Mouse (Mus musculus): ENCODE results near the gene Psd.
A peak's percentile ranks its signal among the peaks of the same experiment; 100 is the strongest.

The Psd gene

GRCm38 (mm10) chr19:46326756-46327305, at the start of gene Psd:
Gene Psd (minus strand): TSS chr19:46327156.
- DNase-seq (ENCODE audit: low spot score in 2 of 2): no peak

DNA sequence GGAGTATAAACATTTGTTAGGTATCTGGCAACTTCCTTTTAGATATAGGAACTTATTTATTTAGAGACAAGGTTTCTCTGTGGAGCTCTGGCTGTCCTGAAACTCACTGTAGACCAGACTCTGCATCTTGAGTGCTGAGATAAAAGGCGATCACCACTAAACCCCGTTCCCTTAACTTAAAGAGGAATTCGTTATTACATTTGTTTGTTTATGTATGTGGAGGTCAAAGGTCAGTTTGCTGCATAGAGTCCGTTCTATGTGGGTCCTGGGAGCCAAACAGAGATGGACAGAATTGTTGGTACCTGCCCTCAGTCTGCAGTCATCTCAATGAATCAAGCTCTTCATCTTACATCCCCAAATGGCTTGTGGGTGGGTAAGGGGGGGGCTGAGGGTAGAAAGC, 48.9 kb upstream of the Psd start:
- no peak for DNase-seq (ENCODE audit: low spot score in 2 of 2)

- DNase-seq (ENCODE audit: low spot score in 2 of 2): no peak
Measured at GRCm38 (mm10) chr19:46375489-46375888, 48.5 kb upstream of the Psd start.

- no peak for DNase-seq (ENCODE audit: low spot score in 2 of 2)
Measured at GRCm38 (mm10) chr19:46374477-46375088, 47.6 kb upstream of the Psd start.

GRCm38 (mm10) chr19:46369204-46369603, 42.2 kb upstream of the Psd start:
- DNase-seq (ENCODE audit: low spot score in 2 of 2): peak in 1 of 2 experiments; percentile 27

DNA sequence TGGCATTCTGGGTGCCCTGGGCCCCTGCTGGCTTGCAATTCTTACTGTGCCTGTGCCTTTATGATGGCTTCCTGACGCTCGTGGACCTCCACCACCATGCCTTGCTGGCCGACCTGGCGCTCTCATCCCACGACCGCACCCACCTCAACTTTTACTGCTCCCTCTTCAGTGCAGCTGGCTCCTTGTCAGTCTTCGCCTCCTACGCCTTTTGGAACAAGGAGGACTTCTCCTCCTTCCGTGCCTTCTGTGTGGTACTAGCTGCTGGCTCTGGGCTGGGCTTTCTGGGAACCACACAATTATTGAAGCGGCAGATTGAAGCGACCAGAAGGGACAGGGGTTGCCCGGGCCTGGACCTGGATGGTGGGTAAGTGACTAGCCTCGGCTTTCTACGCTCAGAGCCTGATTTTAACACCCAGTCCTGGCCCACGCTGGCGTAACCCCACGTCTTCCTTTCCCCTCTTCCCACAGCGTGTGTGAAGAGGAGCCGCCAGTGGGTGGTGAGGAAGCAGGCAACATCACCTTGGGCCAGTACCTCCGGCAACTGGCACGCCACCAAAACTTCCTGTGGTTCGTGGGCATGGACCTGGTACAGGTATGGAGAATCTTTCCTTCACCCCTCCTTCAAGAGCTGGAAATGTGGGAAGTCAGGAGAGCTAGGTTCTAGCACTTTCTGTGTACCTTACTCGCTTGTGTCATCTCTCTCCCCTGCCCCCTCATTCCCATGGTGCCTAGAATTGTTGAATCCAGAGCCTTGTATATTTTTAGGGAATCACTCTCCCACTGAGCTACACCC, 41.0 kb upstream of the Psd start:
- no peak for DNase-seq (ENCODE audit: low spot score in 2 of 2)

GRCm38 (mm10) chr19:46363294-46364009, 36.5 kb upstream of the Psd start:
- no peak for DNase-seq (ENCODE audit: low spot score in 2 of 2)

DNA sequence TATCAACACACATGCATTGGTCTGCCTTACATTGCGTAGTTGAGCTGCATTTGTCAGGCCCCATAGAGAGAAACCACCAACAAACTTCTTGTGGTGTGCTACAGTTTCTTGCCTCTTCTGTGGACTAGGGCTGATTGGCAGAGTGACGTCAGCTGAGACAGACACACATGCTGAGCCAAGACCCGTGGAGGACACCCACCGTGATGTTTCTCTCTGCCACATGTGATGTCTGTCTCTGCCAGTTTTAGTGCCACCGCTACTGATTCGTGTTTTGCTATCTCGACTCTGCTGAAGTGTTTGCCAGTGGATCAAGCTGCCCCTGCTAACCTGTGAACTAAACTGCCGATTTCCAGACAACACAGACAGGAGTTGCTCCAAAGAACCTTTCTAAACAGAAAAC, 35.1 kb upstream of the Psd start:
- no peak for DNase-seq (ENCODE audit: low spot score in 2 of 2)

- no peak for DNase-seq (ENCODE audit: low spot score in 2 of 2)
Measured at GRCm38 (mm10) chr19:46358381-46358780, 31.4 kb upstream of the Psd start.

DNA sequence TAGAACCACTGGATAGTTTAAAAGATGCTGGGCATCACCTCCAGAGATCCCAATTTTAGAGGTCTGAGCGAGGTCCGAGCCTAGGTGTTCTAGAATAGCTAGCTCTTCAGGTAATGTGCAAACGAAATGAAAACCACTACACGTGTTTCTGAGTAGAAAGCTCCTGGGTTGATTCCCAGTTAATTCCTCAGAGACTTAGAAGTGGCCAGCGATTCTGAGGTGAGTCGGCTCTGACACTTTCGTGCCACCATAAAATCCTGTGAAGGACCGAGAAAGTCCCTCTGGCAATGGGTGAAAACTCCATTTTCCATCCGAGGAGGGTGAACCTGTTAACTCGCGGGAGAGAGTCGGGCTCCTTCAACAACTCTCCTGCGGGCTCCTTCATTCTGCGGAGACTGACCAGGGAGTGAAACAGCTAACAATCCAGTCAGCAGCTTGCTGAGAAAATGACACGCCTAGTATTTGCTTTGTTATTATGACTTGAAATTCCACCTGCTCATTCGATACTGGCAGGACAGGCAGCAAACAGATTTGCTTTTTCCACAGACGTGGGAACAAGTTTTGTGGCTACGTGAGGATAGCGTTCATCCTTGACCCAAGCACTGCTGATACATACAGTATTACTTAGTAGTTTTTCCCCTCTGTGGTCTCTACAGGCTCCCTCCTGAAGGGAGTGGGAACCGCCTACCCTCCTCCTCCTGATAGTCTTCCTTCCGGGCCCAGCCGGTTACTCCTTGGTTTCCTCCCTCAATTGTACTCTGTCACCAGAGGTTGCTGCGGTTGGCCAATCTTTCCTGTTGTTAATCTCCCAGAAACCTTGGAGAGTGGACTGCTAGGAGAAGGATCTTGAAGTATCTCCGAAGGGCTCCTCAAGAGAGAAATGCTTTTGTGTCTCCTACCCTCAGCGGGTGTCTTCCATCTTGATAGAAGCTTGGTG, 30.7 kb upstream of the Psd start:
- no peak for DNase-seq (ENCODE audit: low spot score in 2 of 2)

GRCm38 (mm10) chr19:46356701-46357138, 29.8 kb upstream of the Psd start:
- peak; percentile 63 to 70 for DNase-seq (ENCODE audit: low spot score in 2 of 2)

DNA sequence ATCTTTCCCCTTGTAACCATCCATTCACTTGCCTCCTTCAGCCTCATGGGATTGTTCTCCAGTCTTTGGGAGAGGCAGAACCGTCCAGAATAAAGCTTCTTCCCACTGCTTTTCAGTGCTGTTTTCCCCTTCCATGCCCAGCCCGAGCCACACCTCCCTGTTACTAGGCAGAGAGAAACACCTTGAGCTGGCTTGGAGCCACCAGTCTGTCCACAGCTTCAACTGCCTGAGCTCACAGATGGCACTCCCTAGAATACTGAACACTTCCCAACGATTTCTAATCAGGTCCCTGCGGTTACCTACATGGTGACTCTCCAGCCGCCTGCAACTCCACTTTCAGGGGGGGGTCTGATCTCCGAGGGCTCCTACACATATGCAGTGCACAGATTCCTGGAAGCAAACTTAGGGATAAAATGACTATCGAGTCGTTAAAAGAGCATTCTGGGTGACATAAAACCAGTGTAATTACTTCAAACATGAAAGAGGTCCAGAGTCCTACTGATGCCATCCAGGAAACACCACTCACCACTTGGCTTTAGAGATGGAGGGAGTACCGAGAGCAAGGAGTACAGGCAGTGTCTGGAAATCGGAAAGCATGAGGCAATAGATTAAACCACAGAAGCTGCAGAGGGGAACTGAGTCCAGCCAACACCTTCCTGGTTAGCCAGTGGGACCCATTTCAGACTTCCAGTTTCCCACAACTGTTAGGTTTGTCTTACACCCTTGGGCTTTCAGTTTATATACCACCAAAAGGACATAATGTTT, 23.4 kb upstream of the Psd start, which contains the start of gene 2310034G01Rik:
TSS of gene 2310034G01Rik (minus strand) at position 135 of the 765 bp plus-strand sequence.
- no peak for DNase-seq (ENCODE audit: low spot score in 2 of 2)

DNA sequence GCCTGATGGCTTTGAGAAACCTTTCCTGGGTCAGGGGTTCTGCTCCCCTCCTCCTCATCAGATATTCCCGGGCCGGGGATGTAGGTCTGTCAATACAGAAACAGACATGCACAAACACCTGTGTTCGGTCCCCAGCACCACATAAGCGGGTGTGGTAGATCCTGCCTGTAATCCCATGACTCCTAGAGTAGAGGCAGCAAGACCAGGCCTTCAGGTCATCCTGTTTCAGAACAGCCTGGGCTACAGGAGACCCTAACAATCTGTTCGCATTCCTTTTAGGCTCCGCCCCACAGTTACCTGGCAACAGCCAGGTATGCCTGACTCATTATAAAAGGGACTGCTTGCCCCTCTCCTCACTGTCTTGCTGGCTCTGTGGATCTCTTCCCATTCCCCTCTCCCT, 22.6 kb upstream of the Psd start:
- no peak for DNase-seq (ENCODE audit: low spot score in 2 of 2)

- peak in 1 of 2 experiments; percentile 39 for DNase-seq (ENCODE audit: low spot score in 2 of 2)
Measured at GRCm38 (mm10) chr19:46348761-46349458, 22.0 kb upstream of the Psd start.

- no peak for DNase-seq (ENCODE audit: low spot score in 2 of 2)
Measured at GRCm38 (mm10) chr19:46347936-46348668, 21.1 kb upstream of the Psd start.

DNA sequence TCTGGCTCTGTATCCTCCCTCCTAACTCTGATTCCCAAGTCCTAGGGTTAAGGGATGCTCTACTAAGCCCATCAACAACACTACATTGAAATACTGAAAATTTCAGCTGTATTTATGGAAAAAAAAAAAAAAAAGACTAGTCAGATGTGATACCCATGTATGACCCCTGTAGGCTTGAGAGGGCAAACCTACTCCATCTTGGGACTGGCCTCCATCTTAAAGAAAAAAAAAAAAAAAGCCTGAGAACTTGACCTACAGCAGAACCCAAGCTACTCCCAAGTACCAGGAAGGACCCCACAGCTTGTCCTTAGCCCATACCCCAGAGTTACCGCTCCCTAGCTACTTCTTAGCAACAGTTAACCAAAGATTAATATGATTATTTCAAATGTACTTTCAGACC, 20.2 kb upstream of the Psd start:
- DNase-seq (ENCODE audit: low spot score in 2 of 2): no peak

- DNase-seq (ENCODE audit: low spot score in 2 of 2): no peak
Measured at GRCm38 (mm10) chr19:46344710-46345419, 17.9 kb upstream of the Psd start.

- peak in 1 of 2 experiments; percentile 31 for DNase-seq (ENCODE audit: low spot score in 2 of 2)
Measured at GRCm38 (mm10) chr19:46339287-46339971, 12.5 kb upstream of the Psd start.
